Mouse (Mus musculus) heart, embryonic 11.5 days (tissue): ENCODE results near the gene Arsg. TPM values are rescaled to one million over a fixed set of nuclear protein-coding genes. Genes with fewer than 3 reads are reported as not detected.
A peak's percentile ranks its signal among the peaks of the same experiment; 100 is the strongest.

Source experiments
- ATAC-seq: fragments of 200-750 bp; cut with Nextera tagmentation; replicated peaks from 2 replicates; pipeline ENCODE4 v1.8.0; 2017; ENCODE audit warnings: moderate library complexity; ENCODE audit not compliant: insufficient number of reproducible peaks, low FRiP score, low TSS enrichment
- H3K27ac ChIP-seq: fragments of 300-500 bp; sonication (generic); 2 replicates; pipeline ENCODE4 v1.5.1; 2014; ENCODE audit warnings: mild to moderate bottlenecking, low read depth, low read length
- H3K27me3 ChIP-seq: fragments of 300-500 bp; sonication (generic); 2 replicates; pipeline ENCODE4 v1.6.1; 2014; ENCODE audit warnings: mild to moderate bottlenecking, low read length, mixed read lengths; ENCODE audit not compliant: control insufficient read depth, insufficient read depth
- H3K36me3 ChIP-seq: fragments of 300-500 bp; sonication (generic); 2 replicates; pipeline ENCODE4 v1.6.1; 2014; ENCODE audit warnings: mild to moderate bottlenecking, low read length, moderate library complexity, mixed read lengths; ENCODE audit not compliant: control insufficient read depth, insufficient read depth
- H3K4me1 ChIP-seq: fragments of 300-500 bp; sonication (generic); 2 replicates; pipeline ENCODE4 v1.6.1; 2014; ENCODE audit warnings: low read length; ENCODE audit not compliant: control insufficient read depth, insufficient read depth
- H3K4me2 ChIP-seq: fragments of 300-500 bp; sonication (generic); 2 replicates; pipeline ENCODE4 v1.6.1; 2014; ENCODE audit warnings: mild to moderate bottlenecking, moderate library complexity
- H3K4me3 ChIP-seq: fragments of 300-500 bp; sonication (generic); 2 replicates; pipeline ENCODE4 v1.5.1; 2014; ENCODE audit warnings: low read depth, low read length
- H3K9ac ChIP-seq: fragments of 300-500 bp; sonication (generic); 2 replicates; pipeline ENCODE4 v1.6.1; 2014; ENCODE audit warnings: mild to moderate bottlenecking, low read depth, low read length, moderate library complexity
- H3K9me3 ChIP-seq: fragments of 300-500 bp; sonication (generic); replicated peaks from 2 replicates; pipeline ENCODE4 v1.6.1; 2016; ENCODE audit warnings: low read length; ENCODE audit not compliant: control insufficient read depth
- WGBS: fragments of 180-500 bp; shearing (Covaris S2); extraction: QIAGEN DNeasy Blood & Tissue Kit; methylation state at CpG from one replicate; pipeline ENCODE4 v1.1.7; 2014; ENCODE audit not compliant: insufficient replicate concordance; 5-methylcytosine and 5-hydroxymethylcytosine counted together
- polyA plus RNA-seq: library from polyadenylated mRNA; unstranded; fragments of >200 nt; fragmentation: Nextera tagmentation; extraction: Ambion mirVana; gene quantifications from 2 replicates; pipeline ENCODE4 v1.2.1, GENCODE M21; 2014

Gene Arsg
- polyA plus RNA-seq, 1 experiment from 2014 or later = 4.2 TPM

- ATAC-seq = no peak
- Histone ChIP-seq H3K4me2 (no peak overlapping the region), H3K27ac (no peak overlapping the region), H3K27me3 (no peaks in the 10 kb centered on the region), H3K4me3 (no peak overlapping the region), H3K36me3 (peaks cover 7% of the 10 kb centered on the region; the same call in 1 of the 2 replicates), H3K4me1 (peaks cover 6% of the 10 kb centered on the region), H3K9me3 (no peaks in the 10 kb centered on the region), H3K9ac (no peak overlapping the region)
- 91% methylated on average over 8 of the region's 8 CpGs for WGBS
These were observed 121.6 kb downstream of the Arsg start for GRCm38 (mm10) chr11:109594761-109595160.

GRCm38 (mm10) chr11:109598778-109599570 lies 125.8 kb downstream of the Arsg start:
- Histone ChIP-seq H3K9ac (no peak overlapping the region), H3K9me3 (no peaks in the 10 kb centered on the region), H3K36me3 (peaks cover 16% of the 10 kb centered on the region), H3K27ac (no peak overlapping the region), H3K27me3 (no peaks in the 10 kb centered on the region), H3K4me1 (peaks cover 3% of the 10 kb centered on the region; the same call in 1 of the 2 replicates), H3K4me2 (no peak overlapping the region), H3K4me3 (no peak overlapping the region)
- ATAC-seq = no peak
- WGBS = 79% methylated on average over 12 of the region's 12 CpGs

- peaks cover 2% of the 10 kb centered on the region; the same call in 1 of the 2 replicates for H3K36me3 ChIP-seq
- H3K9ac ChIP-seq = no peak overlapping the region
- 85% methylated on average over 6 of the region's 6 CpGs for WGBS
- H3K4me3 ChIP-seq = no peak overlapping the region
- H3K4me2 ChIP-seq = no peak overlapping the region
- H3K27ac ChIP-seq = no peak overlapping the region
- ATAC-seq = no peak
- no peaks in the 10 kb centered on the region for H3K27me3 ChIP-seq
- H3K4me1 ChIP-seq = peaks cover 19% of the 10 kb centered on the region
- H3K9me3 ChIP-seq = no peaks in the 10 kb centered on the region
These were observed 134.4 kb downstream of the Arsg start for GRCm38 (mm10) chr11:109607600-109607999.

GRCm38 (mm10) chr11:109608976-109609625 lies 135.9 kb downstream of the Arsg start:
- no peak for ATAC-seq
- no peak overlapping the region for H3K27ac ChIP-seq
- H3K4me3 ChIP-seq = no peak overlapping the region
- no peaks in the 10 kb centered on the region for H3K27me3 ChIP-seq
- H3K4me2 ChIP-seq = peak overlapping the region; percentile 6; the same call in 1 of the 2 replicates
- no peaks in the 10 kb centered on the region for H3K9me3 ChIP-seq
- peaks cover 2% of the 10 kb centered on the region; the same call in 1 of the 2 replicates for H3K36me3 ChIP-seq
- H3K4me1 ChIP-seq = peaks cover 23% of the 10 kb centered on the region
- 63% methylated on average over 6 of the region's 6 CpGs for WGBS
- H3K9ac ChIP-seq = no peak overlapping the region

- peak overlapping the region; percentile 82 for H3K4me3 ChIP-seq
- H3K27me3 ChIP-seq = no peaks in the 10 kb centered on the region
- H3K9me3 ChIP-seq = no peaks in the 10 kb centered on the region
- WGBS = 21% methylated on average over 9 of the region's 9 CpGs
- peak overlapping the region; percentile 91 for H3K9ac ChIP-seq
- H3K27ac ChIP-seq = peak overlapping the region; percentile 88
- H3K36me3 ChIP-seq = no peaks in the 10 kb centered on the region
- peak overlapping the region; percentile 86 for H3K4me2 ChIP-seq
- no peak for ATAC-seq
- H3K4me1 ChIP-seq = peaks cover 23% of the 10 kb centered on the region
These were observed 137.0 kb downstream of the Arsg start for GRCm38 (mm10) chr11:109610046-109610794.

- Histone ChIP-seq H3K4me2 (peak overlapping the region; percentile 86), H3K4me3 (peak overlapping the region; percentile 82), H3K36me3 (no peaks in the 10 kb centered on the region), H3K27me3 (no peaks in the 10 kb centered on the region), H3K9me3 (no peaks in the 10 kb centered on the region), H3K4me1 (peaks cover 23% of the 10 kb centered on the region), H3K27ac (peak overlapping the region; percentile 88), H3K9ac (peak overlapping the region; percentile 91)
- peak; percentile 33 for ATAC-seq
- WGBS = under 1% methylated on average over 26 of the region's 26 CpGs
These were observed 137.7 kb downstream of the Arsg start for GRCm38 (mm10) chr11:109610795-109611302.

- Histone ChIP-seq H3K27ac (peak within 1 kb of the TSS; percentile 88), H3K4me3 (peak within 1 kb of the TSS; percentile 82), H3K9ac (peak within 1 kb of the TSS; percentile 91), H3K4me2 (peak within 1 kb of the TSS; percentile 86), H3K4me1 (peaks cover 23% of the 10 kb centered on the region), H3K27me3 (no peaks in the 10 kb centered on the region), H3K9me3 (no peaks in the 10 kb centered on the region), H3K36me3 (no peaks in the 10 kb centered on the region)
- WGBS = under 1% methylated on average over 52 of the region's 58 CpGs
- ATAC-seq = peak; percentile 97
These were observed 138.4 kb downstream of the Arsg start, which contains the start of gene Wipi1 for GRCm38 (mm10) chr11:109611303-109612149. TSS of gene Wipi1 (minus strand) at chr11:109611967.
